Mouse (Mus musculus): ENCODE results near the gene Tmem39b.

Tmem39b gene

DNA sequence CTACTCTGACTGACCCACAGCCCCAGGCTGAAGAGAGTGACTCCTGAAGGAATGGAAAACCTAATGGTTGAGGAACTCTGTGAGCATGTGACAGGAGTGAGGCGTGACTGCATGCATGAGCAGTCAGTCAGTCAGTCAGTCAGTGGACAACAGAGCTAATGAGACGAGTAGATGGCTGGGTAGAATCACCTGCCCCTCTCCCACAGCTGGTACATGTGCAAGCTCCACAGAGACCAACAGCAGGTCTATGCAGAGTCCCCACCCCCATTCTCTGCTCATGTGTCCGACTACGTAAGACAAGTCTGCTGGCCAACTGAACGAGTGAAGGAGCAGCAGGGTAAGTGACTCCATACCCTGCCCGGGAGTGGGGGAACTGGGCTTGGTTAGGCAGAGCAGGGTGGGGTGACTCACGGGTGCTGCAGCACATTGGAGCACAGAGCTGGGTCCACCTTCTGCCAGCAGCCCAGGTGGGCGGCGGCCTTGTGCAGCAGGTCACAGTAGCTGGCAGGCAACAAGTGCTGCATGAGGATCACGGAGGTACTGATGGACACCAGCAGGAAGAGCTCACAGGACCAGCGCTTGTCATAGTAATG, 12.6 kb downstream of the Tmem39b start:
- DNase-seq, result no peak

DNA sequence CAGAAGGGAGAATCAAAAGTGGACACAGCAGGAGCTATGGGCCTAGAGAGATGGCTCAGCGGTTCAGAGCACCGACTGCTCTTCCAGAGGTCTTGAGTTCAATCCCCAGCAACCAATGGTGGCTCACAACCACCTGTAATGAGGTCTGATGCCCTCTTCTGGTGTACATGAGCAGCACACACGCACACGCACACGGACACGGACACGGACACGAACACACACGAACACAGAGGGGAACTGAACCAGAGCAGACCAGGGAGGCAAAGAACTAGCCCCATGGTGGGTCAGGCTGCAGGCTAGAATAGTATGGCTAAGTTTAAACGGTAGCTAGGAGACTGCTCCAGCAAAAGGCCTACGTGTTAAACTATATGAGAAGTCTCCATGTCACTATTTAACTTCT, 14.8 kb downstream of the Tmem39b start:
- no peak for DNase-seq

DNA sequence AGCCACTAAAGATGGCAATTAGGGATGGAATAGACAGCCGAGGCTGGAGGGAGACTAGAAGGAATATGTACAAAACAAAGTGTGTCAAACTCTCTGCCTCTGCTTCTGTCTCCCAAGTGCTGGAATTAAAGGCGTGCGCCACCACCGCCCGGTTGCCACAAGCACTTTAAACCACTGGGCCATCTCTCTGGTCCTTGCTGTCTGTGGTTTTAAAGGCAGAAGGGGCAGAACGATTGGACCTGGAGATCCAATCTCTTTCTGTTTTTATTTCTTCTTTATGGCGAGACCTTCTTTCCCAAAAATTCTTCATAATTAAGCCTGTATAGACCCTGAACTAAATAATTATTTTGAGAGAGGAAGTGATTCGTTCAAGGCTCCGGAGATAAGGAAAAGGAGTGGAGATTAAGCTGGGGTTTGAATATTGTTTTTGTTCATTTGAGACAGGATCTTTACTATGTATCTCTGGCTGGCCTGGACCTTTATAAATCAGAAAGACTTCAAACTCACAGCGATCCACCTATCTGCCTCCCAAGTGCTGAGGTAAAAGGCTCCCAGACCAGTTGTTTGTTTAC, 23.7 kb downstream of the Tmem39b start:
- DNase-seq, result no peak

DNA sequence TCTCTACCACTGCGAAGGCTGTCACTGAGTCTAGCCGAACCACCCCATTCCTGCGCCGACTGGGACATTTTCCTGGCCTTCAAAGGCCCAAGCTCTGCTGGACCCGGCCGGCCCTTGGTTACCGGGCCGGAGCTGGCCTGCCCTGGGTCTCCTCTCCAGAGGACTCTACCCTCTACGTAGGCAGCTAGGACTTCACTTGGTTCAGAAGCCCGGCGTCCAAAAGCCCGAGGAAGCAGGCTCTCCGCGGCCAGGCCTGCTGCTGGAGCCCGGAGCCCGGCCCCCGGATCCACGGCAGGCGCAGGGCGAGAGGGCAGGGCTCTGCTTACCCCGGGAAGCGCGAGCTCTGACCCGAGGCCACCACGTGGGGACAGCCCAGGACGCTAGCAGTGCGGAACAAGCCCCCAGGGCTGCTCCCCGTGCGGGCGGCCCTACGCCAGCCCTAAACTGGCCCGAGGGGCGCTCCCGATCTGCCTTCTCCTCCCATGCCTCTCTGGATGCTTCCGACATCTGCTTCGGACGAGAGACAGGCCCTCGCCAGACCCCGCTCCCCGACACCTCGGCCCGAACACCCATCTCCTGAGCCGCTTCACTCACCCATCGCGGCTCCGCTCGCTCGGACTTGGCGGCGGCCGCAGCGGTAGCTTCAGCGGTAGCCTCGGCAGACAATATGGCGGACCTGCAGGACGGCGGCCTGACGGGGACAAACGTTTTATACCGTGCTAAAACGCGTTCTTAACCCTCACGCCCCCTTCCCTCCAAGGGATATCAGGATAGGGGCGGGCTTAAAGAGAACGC, 24.4 kb downstream of the Tmem39b start, which contains the start of gene Kpna6:
Gene Kpna6 (minus strand): TSS at position 685 of the 795 bp plus-strand sequence.
- peak; percentile 87 for DNase-seq

- DNase-seq, result peak; percentile 58
Observed at GRCm38 (mm10) chr4:129671491-129672082, 25.1 kb downstream of the Tmem39b start.

DNA sequence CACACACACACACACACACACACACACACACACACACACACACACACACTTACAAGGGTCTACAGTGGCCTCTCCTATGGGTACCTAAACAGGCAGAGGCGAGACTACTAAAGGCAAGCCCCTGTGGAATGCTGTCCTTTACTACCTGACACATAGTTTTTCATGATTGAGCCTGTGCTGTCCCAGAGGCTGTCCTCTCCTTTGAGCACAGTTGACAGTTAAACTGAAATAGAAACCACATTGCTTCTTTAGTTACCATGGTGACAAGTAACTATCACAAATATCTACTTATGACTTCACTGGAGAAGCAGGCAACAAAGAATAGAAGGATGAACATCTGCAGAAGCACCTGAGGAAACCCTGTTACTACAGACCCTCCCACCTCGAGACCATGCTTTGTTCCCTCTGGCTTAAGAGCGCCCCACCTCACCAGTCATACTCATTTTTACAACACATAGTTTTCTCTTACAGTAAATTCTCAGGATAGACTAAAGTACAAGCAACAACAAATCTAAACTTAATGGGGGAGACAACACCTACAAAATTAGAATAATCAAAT, 34.3 kb downstream of the Tmem39b start:
- no peak for DNase-seq

DNA sequence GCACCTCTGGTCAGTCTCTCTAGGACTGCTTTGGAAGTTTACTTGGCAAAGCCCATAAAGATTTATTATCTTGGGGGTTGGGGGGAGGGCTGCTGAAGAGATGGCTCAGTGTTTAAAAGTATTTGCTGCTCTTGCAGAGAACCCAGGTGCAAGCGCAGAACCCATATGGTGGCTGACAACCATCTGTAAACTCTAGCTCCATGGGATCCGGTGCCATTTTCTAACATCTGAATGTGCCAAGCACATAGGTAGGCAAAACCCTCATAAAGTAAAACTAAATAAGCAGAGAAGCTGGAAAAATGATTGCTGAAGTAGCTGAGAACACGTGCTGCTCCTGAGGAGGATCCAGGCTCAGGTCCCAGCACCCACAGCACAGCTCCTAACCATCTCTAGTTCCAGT, 35.1 kb downstream of the Tmem39b start:
- no peak for DNase-seq

GRCm38 (mm10) chr4:129654770-129655169, 41.9 kb downstream of the Tmem39b start:
- no peak for DNase-seq

GRCm38 (mm10) chr4:129650359-129650758, 46.3 kb downstream of the Tmem39b start:
- no peak for DNase-seq

GRCm38 (mm10) chr4:129648656-129649055, 48.0 kb downstream of the Tmem39b start:
- no peak for DNase-seq

GRCm38 (mm10) chr4:129645204-129645603, 51.4 kb downstream of the Tmem39b start:
- DNase-seq, result no peak

GRCm38 (mm10) chr4:129641756-129642155, 54.9 kb downstream of the Tmem39b start:
- peak; percentile 66 for DNase-seq

GRCm38 (mm10) chr4:129640638-129641467, 55.8 kb downstream of the Tmem39b start, which contains the start of gene Txlna:
TSS of gene Txlna (minus strand) at chr4:129641065.
- peak; percentile 98 for DNase-seq

DNA sequence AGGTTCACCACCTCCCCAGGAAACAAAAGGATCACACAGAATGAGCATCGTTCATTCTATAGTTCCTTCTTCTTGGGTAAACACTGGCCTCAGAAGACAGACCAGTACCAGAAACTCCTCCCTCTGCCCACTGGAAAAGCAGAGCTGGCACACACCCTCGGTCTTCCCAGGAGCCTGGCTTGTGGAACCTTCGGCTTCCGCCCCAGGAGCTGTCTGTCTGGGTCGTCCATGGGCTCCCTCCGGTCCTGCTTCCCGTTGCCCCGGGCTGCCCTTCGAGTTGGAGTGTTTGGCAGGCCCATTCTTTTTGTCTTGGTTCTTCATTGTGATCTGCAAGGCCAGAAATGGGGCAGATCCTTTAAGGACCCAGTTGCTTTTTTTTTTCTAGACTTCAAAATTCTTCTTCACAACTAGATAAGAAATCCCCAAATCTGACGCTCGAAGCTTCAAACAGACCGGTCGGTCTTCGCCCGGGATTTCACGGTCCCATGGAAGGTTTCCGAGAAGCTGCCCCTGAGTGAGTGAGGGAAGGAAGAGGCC, 56.5 kb downstream of the Tmem39b start:
- DNase-seq, result peak; percentile 78

GRCm38 (mm10) chr4:129639221-129639620, 57.4 kb downstream of the Tmem39b start:
- DNase-seq, result no peak

- DNase-seq, result no peak
Observed at GRCm38 (mm10) chr4:129633852-129634251, 62.8 kb downstream of the Tmem39b start.

- peak; percentile 14 for DNase-seq
Observed at GRCm38 (mm10) chr4:129631867-129632266, 64.8 kb downstream of the Tmem39b start.

DNA sequence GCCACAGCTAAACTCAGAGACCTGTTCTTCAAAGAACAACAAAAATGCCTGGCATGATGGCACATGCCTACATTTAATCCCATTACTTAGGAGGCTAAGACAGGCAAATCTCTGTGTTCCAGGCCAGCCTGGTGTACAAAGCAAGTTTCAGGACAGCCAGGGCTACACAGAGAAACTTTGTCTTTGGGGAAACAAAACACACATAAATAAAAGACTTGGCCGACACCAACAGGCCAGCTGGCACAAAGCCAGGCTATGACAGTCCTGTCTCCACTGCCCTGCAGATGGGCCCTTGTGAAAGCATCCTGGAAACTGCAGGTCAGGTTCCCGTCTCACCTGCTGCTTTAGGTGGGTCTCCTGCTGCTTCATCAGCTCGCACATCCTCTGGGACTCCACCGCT, 65.7 kb downstream of the Tmem39b start:
- DNase-seq, result no peak

All from cerebellum, adult 9-10 months (tissue).